Mouse (Mus musculus): ENCODE measurements around the gene Fryl. TPM values are rescaled to one million over a fixed set of nuclear protein-coding genes. Genes with fewer than 3 reads are reported as not detected.
"Not testable (repeated sequence)": the region's sequence is repeated elsewhere in the genome, so short reads cannot be mapped to it uniquely, and the experiment has no call there.

Fryl gene
- total RNA-seq, 2 experiments from 2014 or later = 45.9 to 50.9 TPM

GRCm38 (mm10) chr5:73056457-73056856 is 200.0 kb downstream of the Fryl start:
- DNase-seq = no peak
- intact Hi-C loops (cut with DNase I) = no loop called here

- intact Hi-C loops (cut with DNase I) = no loop called here
- DNase-seq = no peak
These were observed 202.5 kb downstream of the Fryl start for GRCm38 (mm10) chr5:73053933-73054332.

GRCm38 (mm10) chr5:73047651-73048245 is 208.7 kb downstream of the Fryl start:
- no peak for DNase-seq
- intact Hi-C loops (cut with DNase I) = no loop called here

- no peak for DNase-seq
- intact Hi-C loops (cut with DNase I) = no loop called here
These were observed 212.4 kb downstream of the Fryl start for GRCm38 (mm10) chr5:73044055-73044454.

- intact Hi-C loops (cut with DNase I) = no loop called here
These were observed 223.9 kb downstream of the Fryl start for GRCm38 (mm10) chr5:73032481-73032880.

GRCm38 (mm10) chr5:73028646-73029045 is 227.8 kb downstream of the Fryl start:
- no peak for DNase-seq
- intact Hi-C loops (cut with DNase I) = no loop called here

More at GRCm38 (mm10) chr5:73032481-73032880, 223.9 kb downstream of the Fryl start:
- DNase-seq = no peak

- intact Hi-C loops (cut with DNase I) = no loop called here
- no peak for DNase-seq
These were observed 232.6 kb downstream of the Fryl start for GRCm38 (mm10) chr5:73023801-73024200.

GRCm38 (mm10) chr5:73014745-73015144 is 241.7 kb downstream of the Fryl start:
- no peak for DNase-seq
- intact Hi-C loops (cut with DNase I) = loop anchor here (5.0 kb wide), 1 partner anchor 437 kb away; no protein-coding TSS in a partner anchor

GRCm38 (mm10) chr5:73013611-73014287 is 242.7 kb downstream of the Fryl start:
- intact Hi-C loops (cut with DNase I) = not testable (repeated sequence)
- DNase-seq = peak; percentile 11

- DNase-seq; intact Hi-C loops (cut with DNase I): not testable (repeated sequence)
These were observed 243.4 kb downstream of the Fryl start for GRCm38 (mm10) chr5:73012884-73013610.

- DNase-seq; intact Hi-C loops (cut with DNase I): not testable (repeated sequence)
These were observed 244.6 kb downstream of the Fryl start for GRCm38 (mm10) chr5:73011806-73012205.

GRCm38 (mm10) chr5:73008230-73008629 is 248.2 kb downstream of the Fryl start:
- intact Hi-C loops (cut with DNase I) = not testable (repeated sequence)

GRCm38 (mm10) chr5:73007582-73007959 is 248.8 kb downstream of the Fryl start:
- intact Hi-C loops (cut with DNase I) = loop anchor here (2.0 kb wide), 1 partner anchor 421 kb away; the partner anchor contains the start of gene Gm5868
- no peak for DNase-seq

More at GRCm38 (mm10) chr5:73008230-73008629, 248.2 kb downstream of the Fryl start:
- not testable (repeated sequence) for DNase-seq

GRCm38 (mm10) chr5:73006784-73007581 is 249.4 kb downstream of the Fryl start, which contains the start of gene Slc10a4:
TSS of gene Slc10a4 (plus strand) at chr5:73006883.
- DNase-seq = peak; percentile 12 to 19
- intact Hi-C loops (cut with DNase I) = loop anchor here (2.0 kb wide), 1 partner anchor 420 kb away; the partner anchor contains the start of gene Gm5868

- intact Hi-C loops (cut with DNase I) = no loop called here
- DNase-seq = no peak
These were observed 252.4 kb downstream of the Fryl start for GRCm38 (mm10) chr5:73004046-73004445.

- DNase-seq = not testable (repeated sequence)
- intact Hi-C loops (cut with DNase I) = loop anchor here (5.0 kb wide), 1 partner anchor 401 kb away; no protein-coding TSS in a partner anchor
These were observed 257.9 kb downstream of the Fryl start for GRCm38 (mm10) chr5:72998546-72998945.

- no peak for DNase-seq
- intact Hi-C loops (cut with DNase I) = loop anchor here (5.0 kb wide), 1 partner anchor 398 kb away; no protein-coding TSS in a partner anchor
These were observed 261.0 kb downstream of the Fryl start for GRCm38 (mm10) chr5:72995379-72995778.

- intact Hi-C loops (cut with DNase I) = loop anchor here (5.0 kb wide), 1 partner anchor 398 kb away; no protein-coding TSS in a partner anchor
- DNase-seq = no peak
These were observed 261.5 kb downstream of the Fryl start for GRCm38 (mm10) chr5:72994928-72995327.

- intact Hi-C loops (cut with DNase I) = no loop called here
- no peak for DNase-seq
These were observed 262.0 kb downstream of the Fryl start for GRCm38 (mm10) chr5:72994424-72994823.

- DNase-seq = no peak
- intact Hi-C loops (cut with DNase I) = no loop called here
These were observed 263.9 kb downstream of the Fryl start for GRCm38 (mm10) chr5:72992474-72992873.

All from heart, postnatal 14 days (tissue).